Mouse (Mus musculus) gastrocnemius, adult 18-20 months (tissue): ENCODE results near the gene Gm49661. TPM values are rescaled to one million over a fixed set of nuclear protein-coding genes. Genes with fewer than 3 reads are reported as not detected.

Source experiments
- DNase-seq: peaks from one replicate; pipeline ENCODE4 v3.0.0; 2021; ENCODE audit warnings: low spot score
- total RNA-seq, 2 experiments: library from RNA; stranded (reverse); gene quantifications; 2 replicates each; pipeline ENCODE4 v1.2.3; 2021

The Gm49661 gene
- total RNA-seq, 2 experiments from 2014 or later = not detected

DNA sequence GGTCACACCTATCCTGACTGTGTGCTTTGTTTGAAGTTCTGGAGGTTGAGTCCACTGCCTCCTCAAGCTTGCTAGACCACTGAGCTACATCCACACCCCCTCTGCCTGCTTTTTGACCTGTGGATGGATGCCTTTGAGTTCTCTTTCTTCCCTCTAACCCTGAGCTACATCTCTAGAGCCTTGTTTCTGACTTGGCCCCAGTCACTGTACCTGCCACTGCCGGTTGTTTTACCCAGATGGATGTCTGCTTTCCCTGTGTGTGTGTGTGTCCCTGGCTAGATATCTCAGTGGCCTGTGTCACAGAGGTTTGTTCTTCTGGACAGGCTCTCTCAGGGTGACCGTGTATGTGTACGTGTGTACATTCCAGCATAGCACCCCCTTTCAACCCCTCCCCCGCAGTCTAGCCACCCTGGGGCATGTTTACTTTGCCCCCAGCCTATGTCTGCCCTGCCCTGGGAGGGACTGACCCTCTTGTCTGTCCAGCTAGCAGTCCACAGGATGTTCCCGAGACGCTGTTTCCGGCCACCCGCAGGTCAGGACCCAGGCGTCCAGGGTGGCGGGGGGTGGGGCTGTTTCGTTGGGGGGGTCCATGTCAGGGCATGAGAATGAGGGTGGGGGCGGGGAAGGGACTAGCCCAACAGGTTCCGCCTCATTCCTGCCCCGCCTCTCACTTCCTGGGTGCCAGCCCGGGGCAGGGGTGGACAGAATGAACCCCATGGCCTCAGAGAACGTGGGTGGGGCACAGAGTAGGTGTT is 15.2 kb upstream of the Gm49661 start:
- no peak for DNase-seq

GRCm38 (mm10) chr8:84982499-84983011 is 13.3 kb upstream of the Gm49661 start:
- DNase-seq = no peak

DNA sequence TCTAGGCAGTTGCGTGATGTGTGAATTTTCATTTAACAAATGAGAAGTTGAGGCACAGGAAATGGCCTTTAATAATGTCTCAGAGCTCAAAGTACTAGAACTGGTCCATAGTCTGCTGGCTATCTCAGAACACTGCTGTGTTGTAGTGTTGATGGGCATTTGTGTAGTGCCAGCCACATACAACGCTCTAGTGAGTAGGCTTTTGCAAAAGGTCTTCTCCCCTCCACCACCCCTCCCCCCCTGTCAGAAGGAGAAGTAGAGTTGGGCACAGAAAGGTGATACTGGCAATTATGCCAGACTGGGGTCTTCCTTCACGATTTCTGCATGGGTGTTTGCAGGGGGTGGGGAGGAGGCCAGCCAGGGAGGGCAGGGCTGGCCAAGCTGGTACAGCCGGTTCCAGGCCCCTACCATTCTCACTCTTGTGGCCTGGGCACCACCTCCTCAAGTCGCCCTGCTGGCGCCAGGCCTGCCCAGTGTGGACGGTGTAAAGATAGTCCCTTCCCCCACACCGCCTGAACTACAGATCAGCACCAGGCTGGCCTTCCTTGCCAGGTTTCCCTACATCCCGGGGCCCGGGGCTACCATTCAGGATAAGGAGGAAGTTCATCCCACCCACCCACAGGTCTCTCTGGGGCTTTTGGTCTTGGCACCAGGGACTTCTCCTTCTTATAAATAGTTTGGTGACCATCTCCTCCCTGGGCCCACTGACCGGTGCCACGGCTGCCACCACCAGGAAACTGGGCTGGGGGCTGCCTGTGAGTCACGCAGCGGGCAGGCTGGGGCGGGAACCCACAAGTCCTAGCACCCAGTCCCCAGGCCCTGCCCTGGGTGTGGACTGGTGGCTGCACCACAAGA is 12.6 kb upstream of the Gm49661 start:
- DNase-seq = no peak

- DNase-seq = peak; percentile 72
Observed at GRCm38 (mm10) chr8:84980622-84981358, 11.6 kb upstream of the Gm49661 start.

DNA sequence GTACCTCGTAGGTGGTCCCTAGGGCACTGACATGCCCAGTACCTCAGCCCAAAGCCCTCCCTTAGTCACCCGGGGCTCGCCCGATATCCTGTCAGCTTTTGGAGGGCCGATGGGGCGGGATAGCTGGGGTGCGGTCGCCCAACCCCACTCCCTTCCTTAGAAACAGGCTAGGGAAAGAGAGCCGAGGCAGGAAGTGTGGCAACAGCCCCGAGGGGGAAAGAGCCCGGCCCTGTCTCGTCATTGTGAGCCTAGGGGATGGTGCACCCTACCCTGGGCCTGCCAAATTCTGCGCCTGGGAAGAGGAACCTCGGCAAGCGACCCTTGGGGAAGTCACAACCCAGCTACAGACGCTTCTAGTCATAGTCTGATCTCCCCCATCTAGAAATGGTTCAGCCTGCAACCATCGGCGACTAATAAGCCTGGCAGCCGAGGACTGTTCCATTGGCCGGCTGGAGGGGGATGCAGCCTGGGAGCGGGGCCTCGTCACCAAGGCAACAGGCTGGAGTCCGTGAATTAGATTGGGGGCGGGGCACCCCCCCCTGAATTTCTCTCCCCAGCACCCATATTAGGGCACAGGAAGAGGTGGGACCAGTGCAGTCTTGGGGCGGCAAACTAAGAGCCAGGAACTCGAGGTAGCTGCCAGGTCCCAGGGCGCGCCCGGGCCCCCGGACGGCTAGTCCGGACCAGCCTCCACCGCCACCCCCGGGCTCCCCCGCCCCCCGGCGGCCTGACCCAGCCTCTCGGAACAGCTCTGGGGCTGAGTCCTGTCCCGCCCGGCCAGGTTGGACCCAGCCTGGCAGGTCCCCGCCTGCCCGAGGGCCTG is 10.6 kb upstream of the Gm49661 start:
- DNase-seq = peak; percentile 92

DNA sequence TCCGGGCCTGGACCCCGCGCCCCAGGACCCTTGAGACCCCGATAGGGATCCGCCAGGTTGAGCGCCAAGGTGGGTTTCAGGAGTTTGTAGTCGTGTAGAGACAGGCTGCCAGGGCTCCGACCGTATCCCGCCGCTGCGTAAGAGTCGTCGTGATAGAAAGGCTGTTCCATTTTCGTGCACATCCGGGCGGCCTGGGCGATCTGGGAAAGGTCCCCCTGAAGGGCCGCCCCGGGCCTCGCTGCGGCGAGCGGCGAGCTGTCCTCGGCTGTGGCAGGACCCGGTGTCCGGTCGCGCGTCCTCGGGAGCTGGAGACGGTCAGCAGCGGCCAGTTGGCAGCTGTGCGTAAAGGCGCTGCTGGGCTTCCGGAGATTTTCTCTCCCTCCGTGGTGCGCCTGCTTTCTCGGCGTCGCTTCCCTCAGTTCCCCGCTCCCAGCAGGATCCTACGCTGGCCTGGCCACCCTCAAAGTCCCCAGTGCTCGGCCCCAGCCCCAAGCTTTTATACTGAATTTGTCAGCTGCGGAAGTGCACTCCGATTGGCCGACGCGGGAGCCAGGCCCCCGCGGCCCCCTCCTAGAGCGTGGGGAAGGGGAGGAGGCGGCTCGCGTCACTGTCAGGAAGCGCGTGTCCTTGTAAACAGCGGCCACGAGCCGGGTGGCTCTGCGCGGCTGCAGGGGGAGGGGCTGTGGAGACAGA is 9.2 kb upstream of the Gm49661 start, which contains the start of gene Junb:
TSS of gene Junb (minus strand) at position 471 of the 693 bp plus-strand sequence.
- DNase-seq = peak; percentile 96

- peak; percentile 64 for DNase-seq
Observed at GRCm38 (mm10) chr8:84977435-84978247, 8.4 kb upstream of the Gm49661 start.

DNA sequence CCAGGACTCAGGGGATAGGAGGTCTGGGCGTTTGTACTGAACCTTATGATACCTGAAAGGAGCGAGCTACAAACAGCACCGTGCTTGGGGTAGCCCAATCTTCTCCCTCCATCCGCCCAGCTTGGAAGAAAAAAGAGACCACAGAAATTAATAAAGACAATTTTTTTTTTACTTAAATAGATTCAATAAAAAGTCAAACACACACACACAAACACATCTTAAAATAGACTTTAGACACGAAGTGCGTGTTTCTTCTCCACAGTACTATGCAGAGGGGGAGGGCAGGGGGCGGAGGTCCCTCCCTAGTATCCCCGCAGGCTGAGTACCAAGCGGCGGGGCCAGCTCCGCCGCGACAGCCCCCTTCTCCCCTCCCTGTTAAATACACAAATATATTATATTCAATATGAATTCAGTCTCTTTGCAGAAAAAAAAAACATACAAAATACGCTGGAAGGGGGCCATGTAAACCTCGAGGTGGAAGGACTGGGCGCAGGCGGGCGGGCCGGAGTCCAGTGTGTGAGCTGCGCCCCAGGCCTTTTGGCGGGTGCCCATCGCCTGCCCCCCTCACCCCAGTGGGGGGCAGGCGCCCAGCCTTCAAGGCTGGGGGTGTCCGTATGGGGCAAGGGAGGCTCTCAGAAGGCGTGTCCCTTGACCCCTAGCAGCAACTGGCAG is 7.7 kb upstream of the Gm49661 start:
- no peak for DNase-seq

- DNase-seq = peak; percentile 97
Observed at GRCm38 (mm10) chr8:84976031-84976762, 7.0 kb upstream of the Gm49661 start.

GRCm38 (mm10) chr8:84975434-84975833 is 6.2 kb upstream of the Gm49661 start:
- DNase-seq = peak; percentile 70

- DNase-seq = no peak
Observed at GRCm38 (mm10) chr8:84974543-84975142, 5.4 kb upstream of the Gm49661 start.

- DNase-seq = peak; percentile 72
Observed at GRCm38 (mm10) chr8:84973803-84974542, 4.7 kb upstream of the Gm49661 start.

DNA sequence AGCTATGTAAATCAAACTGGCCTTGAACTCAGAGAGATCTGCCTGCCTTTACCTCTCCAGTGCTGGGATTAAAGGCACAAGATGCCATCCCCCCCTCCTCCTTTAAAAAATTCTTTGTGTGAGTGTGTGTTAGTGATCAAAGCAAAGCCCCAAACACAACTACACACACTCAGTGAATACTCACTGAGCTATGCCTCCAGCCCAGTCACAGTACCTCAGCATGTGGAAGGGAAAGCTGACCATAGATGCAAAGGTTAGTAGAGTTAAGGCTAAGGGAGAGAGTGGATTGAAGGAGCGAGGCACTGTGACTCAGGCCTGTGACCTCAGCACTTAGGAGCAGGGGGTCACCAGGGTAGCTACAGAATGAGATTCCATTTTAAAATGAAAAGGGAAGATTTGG is 3.8 kb upstream of the Gm49661 start:
- DNase-seq = no peak

- DNase-seq = no peak
Observed at GRCm38 (mm10) chr8:84970913-84971312, 1.7 kb upstream of the Gm49661 start.

DNA sequence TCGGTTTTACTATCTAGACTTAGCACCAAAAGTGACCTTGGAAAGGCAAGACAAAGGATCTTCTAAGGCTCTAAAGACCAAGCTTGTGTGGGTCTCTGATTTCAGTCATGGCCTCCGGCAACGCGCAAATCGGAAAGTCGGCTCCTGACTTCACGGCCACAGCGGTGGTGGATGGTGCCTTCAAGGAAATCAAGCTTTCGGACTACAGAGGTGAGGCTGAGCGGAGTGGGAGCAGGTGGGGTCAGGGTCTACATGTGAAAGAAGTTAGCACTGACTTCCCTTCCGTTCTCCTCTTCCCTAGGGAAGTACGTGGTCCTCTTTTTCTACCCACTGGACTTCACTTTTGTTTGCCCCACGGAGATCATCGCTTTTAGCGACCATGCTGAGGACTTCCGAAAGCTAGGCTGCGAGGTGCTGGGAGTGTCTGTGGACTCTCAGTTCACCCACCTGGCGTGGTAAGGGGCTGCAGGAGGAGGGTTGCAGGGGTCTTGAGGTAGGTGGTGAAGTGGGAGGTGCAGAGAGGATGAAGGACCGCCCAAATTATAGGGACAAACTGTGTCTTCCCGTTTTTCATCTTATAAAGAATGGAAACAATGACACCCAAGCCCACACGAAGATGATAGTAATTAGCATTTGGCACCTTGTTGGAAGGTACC is 1.0 kb upstream of the Gm49661 start:
- DNase-seq = no peak

GRCm38 (mm10) chr8:84968650-84969049 is 583 bp downstream of the Gm49661 start:
- DNase-seq = no peak
